Mouse (Mus musculus) layer of hippocampus, adult 18-20 months (tissue): Measurements from ENCODE around the gene Mab21l3. TPM values are rescaled to one million over a fixed set of nuclear protein-coding genes. Genes with fewer than 3 reads are reported as not detected.

ENCODE experiments used
- DNase-seq, 2 experiments: peaks; one replicate each; pipeline ENCODE4 v3.0.0; 2022; ENCODE audit warnings: low spot score in 2 of 2
- long read RNA-seq: library from polyadenylated mRNA; stranded (forward); transcript quantifications from one replicate; pipeline ENCODE4 v2.0.0, GENCODE M21; 2021
- total RNA-seq, 2 experiments: library from RNA; stranded (reverse); gene quantifications; 2 replicates each; pipeline ENCODE4 v1.2.3; 2021

The Mab21l3 gene
- not detected for total RNA-seq
- long read RNA-seq = 0 reads

GRCm38 (mm10) chr3:101848816-101849215 lies at the start of gene Mab21l3:
Mab21l3 (minus strand) TSS chr3:101848959.
- DNase-seq = no peak

GRCm38 (mm10) chr3:101897377-101897974 lies 48.7 kb upstream of the Mab21l3 start:
- DNase-seq = no peak

GRCm38 (mm10) chr3:101896893-101897292 lies 48.1 kb upstream of the Mab21l3 start:
- peak; percentile 39 to 82 for DNase-seq

- DNase-seq = no peak
Observed at GRCm38 (mm10) chr3:101895376-101895910, 46.7 kb upstream of the Mab21l3 start.

GRCm38 (mm10) chr3:101885591-101885990 lies 36.8 kb upstream of the Mab21l3 start:
- peak in 1 of 2 experiments; percentile 41 for DNase-seq

- DNase-seq = no peak
Observed at GRCm38 (mm10) chr3:101885041-101885440, 36.3 kb upstream of the Mab21l3 start.

- DNase-seq = no peak
Observed at GRCm38 (mm10) chr3:101883902-101884301, 35.1 kb upstream of the Mab21l3 start.

- no peak for DNase-seq
Observed at GRCm38 (mm10) chr3:101881721-101882120, 33.0 kb upstream of the Mab21l3 start.

- DNase-seq = no peak
Observed at GRCm38 (mm10) chr3:101880818-101881217, 32.1 kb upstream of the Mab21l3 start.

GRCm38 (mm10) chr3:101878136-101878535 lies 29.4 kb upstream of the Mab21l3 start:
- no peak for DNase-seq

- DNase-seq = no peak
Observed at GRCm38 (mm10) chr3:101876459-101877285, 27.9 kb upstream of the Mab21l3 start.

- DNase-seq = no peak
Observed at GRCm38 (mm10) chr3:101875258-101875920, 26.6 kb upstream of the Mab21l3 start.

- DNase-seq = peak in 1 of 2 experiments; percentile 46
Observed at GRCm38 (mm10) chr3:101873061-101873675, 24.4 kb upstream of the Mab21l3 start.

GRCm38 (mm10) chr3:101871951-101872350 lies 23.2 kb upstream of the Mab21l3 start:
- no peak for DNase-seq

- DNase-seq = peak in 1 of 2 experiments; percentile 15
Observed at GRCm38 (mm10) chr3:101867001-101867421, 18.3 kb upstream of the Mab21l3 start.

GRCm38 (mm10) chr3:101861856-101862255 lies 13.1 kb upstream of the Mab21l3 start:
- DNase-seq = no peak

- peak; percentile 48 to 64 for DNase-seq
Observed at GRCm38 (mm10) chr3:101860151-101860550, 11.4 kb upstream of the Mab21l3 start.

GRCm38 (mm10) chr3:101859740-101860139 lies 11.0 kb upstream of the Mab21l3 start:
- peak in 1 of 2 experiments; percentile 14 for DNase-seq

GRCm38 (mm10) chr3:101854075-101854474 lies 5.3 kb upstream of the Mab21l3 start:
- DNase-seq = no peak

- DNase-seq = no peak
Observed at GRCm38 (mm10) chr3:101851363-101851762, 2.6 kb upstream of the Mab21l3 start.

GRCm38 (mm10) chr3:101846096-101846495 lies 2.7 kb downstream of the Mab21l3 start:
- no peak for DNase-seq
